Mouse (Mus musculus): Measurements from ENCODE around the gene Rbms3.

Rbms3 gene

DNA sequence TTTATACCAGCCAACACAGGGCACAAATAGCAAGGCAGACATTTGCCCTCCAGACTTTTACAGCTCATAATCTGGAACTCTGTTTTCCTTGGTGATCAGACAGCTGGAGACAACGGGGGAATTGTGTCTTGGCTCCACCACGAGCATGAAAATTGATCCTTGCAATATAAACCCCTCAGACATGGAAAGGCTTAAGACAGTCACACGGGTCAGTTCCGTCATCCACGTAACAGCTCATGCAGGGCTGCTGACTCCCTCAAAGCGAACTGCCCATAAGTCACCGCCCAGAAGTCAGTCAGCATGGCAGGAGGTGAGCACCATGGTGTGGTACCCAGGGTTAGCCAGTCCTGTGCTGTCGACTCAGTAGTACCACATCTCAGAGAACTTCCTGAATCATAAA, 794.8 kb downstream of the Rbms3 start:
- no peak for DNase-seq (ENCODE audit: extremely low spot score)

DNA sequence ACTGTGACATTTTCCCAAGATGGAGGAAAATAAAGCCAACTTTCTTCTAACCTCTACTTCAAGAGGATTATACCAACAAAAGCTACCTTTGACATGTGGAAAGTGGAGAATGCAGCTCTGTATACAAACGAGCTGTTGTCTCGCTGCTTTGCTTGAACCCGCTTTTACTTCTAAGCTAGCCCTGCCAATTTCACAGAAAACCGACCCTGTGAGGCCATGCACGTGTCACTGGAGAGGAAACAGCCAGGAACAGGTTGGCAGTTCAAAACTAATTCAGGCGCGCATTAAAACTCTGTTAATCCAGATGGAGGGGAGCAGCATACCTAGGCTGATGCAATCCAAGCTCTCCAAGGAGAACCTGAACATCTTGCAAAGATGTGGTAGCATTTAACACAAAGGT, 796.0 kb downstream of the Rbms3 start:
- no peak for DNase-seq (ENCODE audit: extremely low spot score)

DNA sequence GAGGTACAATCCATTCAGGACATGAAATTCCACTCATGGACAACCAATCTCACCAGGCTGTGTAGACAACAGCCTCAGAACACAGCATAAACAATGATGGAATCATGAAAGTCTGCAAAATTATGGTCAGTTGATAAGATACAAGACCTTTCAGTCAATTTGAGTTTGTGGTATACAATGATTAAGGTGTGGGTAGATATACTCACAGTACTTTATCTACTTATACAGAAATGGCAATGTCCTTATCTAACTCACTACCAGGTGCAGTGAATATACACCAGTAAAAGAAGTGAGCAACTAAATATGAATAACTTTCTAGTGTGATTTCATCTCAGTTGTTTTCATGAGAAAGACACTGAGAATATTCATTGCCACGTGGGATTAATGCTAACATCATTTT, 796.9 kb downstream of the Rbms3 start:
- DNase-seq (ENCODE audit: extremely low spot score) = no peak

DNA sequence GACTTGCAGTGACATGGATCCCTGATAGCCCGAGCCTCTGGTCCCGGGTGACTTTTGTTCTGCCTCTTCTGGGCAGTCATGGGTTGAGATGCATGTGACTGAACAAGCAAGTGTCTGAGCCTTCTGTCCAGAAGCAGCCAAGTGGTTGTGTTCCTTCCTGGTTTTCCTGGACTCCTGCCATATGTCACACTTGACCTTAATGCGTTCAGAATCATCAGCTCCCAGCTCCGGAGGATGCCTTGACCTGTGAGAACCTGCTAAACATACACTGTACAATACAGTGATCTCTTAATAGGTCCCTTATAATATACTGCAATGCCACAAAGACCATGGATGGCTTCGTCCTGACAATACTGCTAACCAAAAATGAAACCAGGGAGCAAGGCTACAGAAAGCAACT, 798.3 kb downstream of the Rbms3 start:
- no peak for DNase-seq (ENCODE audit: extremely low spot score)

DNA sequence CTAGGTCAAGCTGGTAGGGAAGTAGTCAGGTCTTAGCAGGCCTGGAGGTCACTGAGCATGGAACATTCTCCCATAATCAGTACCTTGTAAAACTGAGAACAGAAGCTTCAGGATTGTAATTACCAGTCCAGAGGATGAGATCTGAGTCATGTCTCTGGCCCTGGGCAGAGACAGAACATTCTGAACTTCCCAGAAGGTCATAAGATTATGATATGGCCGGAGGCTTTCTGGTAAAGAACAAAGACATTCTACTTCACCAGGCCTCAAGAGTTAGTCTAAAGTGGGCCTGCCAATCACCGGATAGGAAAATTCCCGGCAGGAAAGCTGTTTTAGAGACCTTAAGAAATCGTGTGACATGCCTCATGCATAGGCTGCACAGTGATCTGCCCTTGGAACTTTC, 799.8 kb downstream of the Rbms3 start:
- no peak for DNase-seq (ENCODE audit: extremely low spot score)

DNA sequence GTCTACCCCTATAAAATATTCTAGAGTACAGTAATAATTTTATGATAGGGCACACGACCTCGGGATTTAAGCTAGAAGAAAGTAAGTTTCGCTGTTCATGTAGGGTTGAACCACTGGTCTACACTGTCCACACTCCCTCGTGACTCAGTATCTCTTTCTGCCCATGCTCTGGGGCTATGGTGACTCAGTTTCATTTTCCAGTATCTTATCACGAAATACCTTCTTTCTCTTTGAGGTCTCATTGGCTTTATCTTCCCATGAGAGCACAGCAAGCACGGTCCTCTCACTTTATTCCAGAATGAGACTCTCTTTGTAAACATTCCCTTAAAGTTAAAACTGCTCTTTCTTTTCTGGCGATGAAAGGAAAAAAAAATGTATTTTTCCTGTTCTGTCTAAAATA, 808.1 kb downstream of the Rbms3 start:
- DNase-seq (ENCODE audit: extremely low spot score) = no peak

DNA sequence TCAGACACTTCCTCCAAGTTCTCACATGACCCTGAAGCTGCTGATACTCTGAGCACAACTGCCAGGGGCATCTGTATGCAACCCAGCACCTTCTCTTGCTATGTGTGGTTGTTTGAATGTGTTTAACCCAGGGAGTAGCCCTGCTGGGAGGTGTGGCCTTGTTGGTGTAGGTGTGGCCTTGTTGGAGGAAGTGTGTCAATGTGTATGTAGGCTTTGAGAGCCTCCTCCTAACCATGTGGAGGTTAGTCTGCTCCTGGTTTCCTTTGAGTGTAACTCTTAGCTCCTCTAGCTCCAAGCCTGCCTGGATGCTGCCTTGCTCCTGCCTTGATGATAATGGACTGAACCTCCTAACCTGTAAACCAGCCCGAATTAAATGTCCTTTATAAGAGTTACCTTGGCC, 812.5 kb downstream of the Rbms3 start:
- DNase-seq (ENCODE audit: extremely low spot score) = no peak

DNA sequence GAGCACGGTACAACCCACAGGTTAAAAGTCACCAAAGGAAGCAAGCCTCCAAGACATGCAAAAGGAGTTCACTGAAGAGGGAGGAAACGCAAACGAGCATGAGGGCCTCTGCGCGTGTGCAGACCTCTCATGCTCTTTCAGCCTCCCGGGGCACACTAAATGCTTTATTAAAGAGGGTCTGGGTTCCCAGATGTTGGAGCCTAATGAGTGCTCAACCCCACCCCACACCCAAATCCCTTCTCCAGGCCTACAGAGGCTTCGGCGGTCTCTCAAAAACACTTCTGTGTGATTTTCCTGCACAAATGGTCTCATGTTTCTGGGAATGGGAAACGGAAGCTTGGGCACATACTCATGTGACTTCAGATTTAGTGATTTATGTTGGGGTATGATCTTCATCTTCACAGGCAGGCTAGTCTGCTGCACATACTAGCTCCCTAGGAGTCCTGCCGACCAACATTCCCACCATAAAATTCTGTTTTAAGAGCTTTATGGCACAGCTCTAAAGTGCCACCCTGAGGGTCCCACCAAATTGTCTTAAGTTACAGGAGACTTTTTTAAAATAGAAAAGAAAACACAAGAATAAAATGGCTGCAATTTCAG, 815.1 kb downstream of the Rbms3 start:
- no peak for DNase-seq (ENCODE audit: extremely low spot score)

DNA sequence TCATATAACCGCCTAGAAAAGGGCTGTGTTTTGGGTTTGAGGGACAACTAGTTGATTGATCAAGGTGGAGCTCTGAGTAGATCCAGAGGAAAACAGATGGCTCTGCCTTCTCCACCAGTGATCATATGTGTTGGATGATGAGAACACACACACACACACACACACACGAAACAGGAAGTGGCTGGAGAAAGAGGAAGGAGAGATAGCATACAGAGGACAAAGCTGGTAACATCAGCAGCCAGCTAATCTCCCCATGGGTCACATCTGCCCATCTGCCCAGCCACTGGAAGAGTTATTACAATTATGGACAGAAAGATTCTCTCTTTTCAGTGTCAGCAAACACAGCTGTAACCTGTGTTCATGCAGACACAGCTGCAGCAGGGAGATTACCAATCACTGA, 816.3 kb downstream of the Rbms3 start:
- DNase-seq (ENCODE audit: extremely low spot score) = no peak

DNA sequence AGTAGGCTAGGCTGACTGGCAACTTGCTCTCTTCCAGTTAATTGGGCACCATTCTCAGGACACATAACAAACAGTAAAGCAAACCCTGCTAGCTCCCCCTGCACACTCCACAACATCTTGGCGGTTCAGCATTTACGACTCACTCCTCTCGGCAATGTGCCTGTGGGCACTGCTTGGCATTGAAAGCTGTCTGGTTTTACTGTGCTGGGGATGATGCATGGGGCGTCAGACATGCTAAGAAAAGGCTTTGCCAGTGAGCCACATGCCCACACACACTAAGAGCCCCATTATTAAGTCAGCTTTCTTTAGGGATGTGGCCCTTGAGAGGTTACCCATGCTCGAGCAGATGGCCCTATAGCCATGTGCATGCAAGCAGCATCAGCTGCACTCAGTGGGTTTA, 820.5 kb downstream of the Rbms3 start:
- no peak for DNase-seq (ENCODE audit: extremely low spot score)

DNA sequence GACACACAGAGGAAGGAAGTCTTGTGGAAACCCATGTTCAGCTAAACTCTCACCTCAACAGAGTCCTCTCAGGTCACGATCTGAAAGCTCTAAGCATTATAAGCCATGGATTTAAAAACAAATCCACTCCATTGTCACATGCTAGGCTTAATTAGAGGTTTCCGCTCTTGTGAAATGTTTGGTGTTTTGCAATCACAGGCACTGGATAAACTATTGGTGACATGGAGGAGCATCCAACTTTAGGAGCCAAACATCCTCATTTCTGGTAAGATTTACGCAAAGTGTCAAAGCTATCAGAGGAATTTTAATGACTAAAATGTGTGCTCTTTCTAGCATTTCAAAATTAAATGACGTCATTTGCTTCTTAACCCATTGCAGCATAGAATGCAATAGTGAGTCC, 821.3 kb downstream of the Rbms3 start:
- DNase-seq (ENCODE audit: extremely low spot score) = no peak

DNA sequence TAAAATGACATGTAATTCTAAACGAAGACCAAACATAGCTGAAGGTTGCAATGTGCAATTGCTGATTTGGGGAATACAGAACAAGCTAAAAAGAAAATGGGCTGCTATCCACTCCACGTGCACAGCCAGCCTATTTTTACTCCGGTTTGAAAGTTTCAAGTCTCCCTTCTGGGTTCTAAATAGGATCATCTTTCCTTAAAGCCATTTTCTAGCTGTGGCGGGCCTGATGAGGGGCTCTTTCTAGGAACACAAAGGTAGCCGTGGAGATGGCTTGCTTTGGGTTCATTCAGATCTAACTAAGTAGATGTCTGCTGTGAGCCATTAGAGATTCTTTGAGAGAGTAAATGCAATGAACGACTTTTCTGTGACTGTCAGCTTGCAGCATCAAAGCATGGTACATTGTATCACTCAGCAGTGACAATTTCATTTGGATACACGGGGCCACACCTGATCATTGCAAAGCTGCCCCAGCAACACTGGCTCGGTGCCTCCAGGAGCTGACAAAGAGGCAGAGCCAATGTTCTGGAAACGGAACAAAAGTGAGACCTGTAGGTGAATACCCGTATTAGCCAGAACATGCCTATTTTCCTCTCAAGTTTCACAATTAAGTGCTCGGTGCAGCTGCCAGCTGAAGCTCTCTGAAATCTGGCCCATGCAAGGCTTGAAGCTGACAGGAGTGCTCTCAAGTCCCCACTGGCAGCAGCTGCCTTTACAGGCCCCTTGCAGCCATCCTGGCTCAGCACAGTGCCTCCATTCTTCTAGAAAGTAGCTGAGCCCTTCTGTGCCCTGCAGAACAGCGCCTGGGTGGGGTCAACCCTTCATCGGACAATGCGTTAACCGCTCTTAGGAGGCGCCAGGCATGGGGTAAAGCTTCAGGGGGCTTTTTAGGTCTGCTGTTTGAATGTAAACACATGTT, 822.3 kb downstream of the Rbms3 start:
- peak; percentile 49 for DNase-seq (ENCODE audit: extremely low spot score)

DNA sequence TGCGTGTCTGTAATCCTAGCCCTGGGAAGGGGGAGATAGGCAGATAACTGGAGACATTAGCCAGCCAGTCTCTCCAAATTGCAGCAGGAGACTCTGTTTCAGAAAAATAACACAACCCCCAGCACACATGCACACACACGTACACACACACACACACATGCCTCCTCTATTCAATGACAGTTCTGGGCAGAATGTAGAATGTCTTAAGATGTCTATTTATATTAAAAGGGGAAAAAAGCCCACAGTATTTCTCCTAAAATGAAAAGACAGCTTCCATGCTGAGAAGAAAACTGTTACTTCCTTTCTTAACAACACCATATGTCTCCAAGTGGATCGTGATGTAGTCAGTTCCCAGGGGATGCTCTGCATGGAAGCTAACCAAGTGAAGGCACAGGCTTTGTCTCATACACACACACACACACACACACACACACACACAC, 826.4 kb downstream of the Rbms3 start:
- DNase-seq (ENCODE audit: extremely low spot score) = no peak

DNA sequence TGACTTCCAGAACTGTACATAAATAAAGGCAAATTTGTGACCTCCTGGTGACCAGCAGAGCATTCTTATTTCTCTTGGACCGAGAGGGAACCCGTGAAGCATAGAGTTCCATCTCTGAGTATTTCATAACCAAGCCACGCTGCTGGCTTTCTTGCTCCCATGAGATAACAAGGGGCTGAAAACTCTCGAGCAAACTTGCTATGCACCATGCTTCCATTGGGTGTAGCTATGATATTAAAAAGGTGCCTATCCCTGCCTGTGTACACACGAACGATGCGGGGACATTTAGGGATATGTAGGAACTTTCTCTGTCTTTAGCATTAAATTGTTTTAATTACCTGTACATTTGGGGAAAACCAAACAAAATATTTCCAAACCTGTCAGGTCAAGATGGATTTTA, 827.1 kb downstream of the Rbms3 start:
- no peak for DNase-seq (ENCODE audit: extremely low spot score)

DNA sequence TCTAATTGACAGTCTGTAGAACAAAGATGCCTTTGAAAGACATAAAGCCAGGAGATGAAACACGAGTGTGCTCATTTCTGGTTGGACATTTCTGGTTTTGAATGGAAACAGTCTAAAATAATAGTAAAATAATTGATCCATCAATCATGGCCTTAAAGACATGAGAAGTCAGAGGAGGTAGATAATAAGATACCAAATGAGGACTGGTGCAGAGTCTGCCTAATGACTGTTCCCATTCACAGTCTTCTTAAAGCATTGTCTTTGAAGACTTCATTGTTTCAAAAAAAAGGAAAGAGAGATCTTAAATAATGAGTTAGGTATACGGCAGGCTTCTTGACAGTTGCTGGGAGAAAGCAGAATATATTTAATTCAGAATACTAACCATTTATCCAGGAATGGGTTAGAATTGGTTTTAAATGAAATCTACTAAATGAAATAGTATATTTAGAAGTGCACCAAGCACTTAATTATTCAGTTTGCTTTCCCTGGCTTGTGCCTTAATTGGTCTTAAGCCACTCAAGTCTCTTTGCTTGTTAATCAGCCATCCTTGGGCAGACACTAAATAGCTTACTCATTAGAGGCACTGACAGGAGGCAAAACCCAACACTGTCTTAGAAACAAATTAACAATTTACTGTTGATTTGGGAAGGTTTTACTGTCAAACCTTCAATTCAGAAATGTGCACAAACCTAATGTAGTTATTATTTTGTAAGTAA, 834.3 kb downstream of the Rbms3 start:
- DNase-seq (ENCODE audit: extremely low spot score) = no peak

DNA sequence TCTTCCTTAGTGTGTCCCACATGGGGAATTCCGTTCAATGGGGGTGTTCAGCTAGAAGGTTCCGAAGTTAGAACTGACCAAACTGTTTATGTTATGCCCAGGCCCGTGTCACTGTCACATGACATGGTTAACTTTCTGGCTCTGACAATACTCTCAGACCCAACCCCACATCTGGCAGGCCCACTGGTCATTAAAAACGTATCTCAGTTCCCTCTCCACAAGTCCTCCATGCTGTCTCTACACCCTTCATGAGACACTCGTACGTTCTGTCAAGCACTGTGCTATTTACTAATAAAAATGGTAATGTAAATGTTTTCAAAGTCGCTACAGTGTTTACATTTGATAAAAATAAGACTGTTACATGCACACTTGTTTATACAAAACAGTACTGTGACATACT, 837.9 kb downstream of the Rbms3 start:
- DNase-seq (ENCODE audit: extremely low spot score) = no peak

DNA sequence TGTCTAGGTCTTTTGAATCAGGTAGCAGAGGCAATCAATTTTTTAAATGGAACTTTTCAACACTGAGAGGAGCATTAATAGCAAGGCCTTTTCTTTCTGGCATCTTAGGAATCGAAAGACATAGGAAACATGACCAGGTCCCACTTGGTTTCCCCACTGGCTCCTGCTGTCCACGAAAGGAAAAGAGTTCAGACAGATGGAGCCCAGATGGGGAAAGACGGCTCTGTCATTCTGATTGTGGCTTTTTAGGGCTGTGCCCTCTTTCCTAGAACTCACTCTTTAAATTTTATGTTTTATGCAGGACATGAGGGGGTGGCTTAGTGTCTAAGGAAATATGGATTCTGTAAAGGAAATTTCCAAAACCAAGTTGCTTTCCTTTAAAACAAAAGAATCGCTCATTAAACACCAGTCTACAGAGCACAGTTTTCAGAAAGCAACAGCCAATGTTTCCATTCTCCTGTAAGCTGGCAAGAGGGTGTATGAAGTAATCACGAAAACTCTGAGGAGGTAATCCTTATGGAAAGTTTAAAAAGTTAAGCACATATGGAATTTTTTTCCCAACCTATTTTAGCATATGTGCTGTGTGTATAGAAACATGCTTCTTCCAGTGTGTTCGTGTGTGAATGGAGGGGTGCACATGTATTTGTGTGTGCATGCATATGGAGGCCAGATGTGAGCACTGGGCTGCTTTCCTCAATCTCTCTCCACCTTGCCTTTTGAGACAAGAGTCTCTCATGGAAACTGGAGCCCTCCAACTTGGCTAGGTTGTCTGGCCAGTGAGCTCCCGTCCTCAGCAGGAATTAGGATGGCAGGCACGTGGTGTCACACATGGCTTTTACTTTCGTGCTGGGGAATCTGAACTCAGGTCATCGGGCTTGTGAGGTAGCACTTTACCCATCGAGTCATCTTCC, 843.3 kb downstream of the Rbms3 start:
- no peak for DNase-seq (ENCODE audit: extremely low spot score)

DNA sequence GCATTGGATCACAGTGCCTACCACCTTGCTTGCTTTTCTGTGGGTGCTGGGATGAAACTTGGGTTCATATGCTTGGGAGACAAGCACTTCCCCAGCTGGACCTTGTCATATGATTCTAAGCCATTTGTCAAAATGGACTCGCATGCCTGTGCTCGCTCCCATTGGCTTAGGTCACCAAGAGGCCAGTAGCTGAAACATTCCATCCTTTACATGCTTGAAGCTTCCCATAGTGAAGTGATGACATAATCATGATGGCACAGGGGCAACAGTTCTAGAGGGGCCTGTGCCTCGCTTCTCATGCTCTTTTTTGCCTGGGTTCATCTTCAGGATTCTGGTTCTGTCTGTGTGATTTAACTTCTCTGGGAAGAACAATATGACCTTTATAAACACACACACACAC, 857.9 kb downstream of the Rbms3 start:
- no peak for DNase-seq (ENCODE audit: extremely low spot score)

DNA sequence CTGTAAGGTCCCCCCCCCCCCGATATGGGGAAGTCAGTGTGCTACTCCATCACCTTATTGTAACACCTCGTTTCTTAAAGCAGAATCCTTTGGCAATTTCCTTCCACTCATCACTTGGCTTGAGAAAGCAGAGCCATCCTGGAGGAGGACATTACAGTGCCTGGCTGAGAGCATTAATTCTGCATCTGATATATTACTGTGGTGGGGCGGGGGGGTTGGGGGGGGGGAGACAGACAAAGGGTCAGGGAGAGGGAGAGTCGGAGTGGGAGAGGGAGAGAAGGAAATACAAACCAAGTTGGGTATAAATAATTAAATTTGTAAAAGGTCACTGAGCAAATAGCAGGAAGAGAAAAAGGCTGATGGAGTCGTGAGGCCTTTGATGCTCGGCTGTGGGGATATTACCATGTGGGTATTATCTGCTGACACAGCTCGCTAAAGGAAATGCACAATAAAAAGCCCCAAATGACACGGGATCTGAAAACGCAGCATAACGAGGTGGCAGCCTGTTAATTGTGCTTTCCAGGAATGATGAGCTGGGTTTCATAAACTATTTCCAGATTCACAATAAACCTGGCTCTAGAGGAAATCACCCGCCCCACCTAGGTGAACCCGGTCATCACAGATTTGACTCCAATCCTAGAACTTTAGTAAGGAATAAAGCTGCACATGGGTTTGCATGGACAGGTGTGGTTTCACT, 860.2 kb downstream of the Rbms3 start:
- DNase-seq (ENCODE audit: extremely low spot score) = no peak

DNA sequence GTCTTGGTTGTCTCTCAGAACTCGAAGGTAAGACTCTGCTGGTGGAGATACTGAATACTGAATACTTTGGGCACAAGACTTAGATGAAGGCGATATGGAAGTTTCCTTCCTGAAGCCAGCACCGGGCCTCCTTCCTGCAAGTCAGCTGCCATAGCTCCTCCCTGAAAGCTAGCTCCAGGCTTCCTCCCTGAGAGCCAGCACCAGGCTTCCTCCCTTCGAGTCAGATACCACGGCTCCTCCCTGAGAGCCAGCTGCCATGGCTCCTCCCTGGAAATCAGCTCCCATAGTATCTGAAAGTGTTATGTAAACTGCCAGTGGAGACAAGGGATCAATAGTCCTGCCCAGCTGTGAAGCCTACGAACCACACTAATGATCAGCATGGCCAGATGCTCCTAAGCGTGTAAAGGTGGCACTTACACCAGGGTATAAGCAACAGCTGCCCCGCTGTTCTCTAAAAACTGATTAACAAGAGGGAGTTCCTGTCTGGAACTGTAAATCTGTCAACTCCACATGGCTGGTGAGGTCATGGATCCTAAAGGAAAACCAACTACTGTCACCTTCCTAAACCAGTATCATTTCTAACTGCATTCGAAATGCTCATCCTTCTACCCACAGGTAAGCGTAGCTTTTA, 867.2 kb downstream of the Rbms3 start:
- no peak for DNase-seq (ENCODE audit: extremely low spot score)
